Mouse (Mus musculus) liver, postnatal 0 days (tissue): ENCODE measurements around the gene Snx1. TPM values are rescaled to one million over a fixed set of nuclear protein-coding genes. Genes with fewer than 3 reads are reported as not detected.

Experiments used
- ATAC-seq: fragments of 200-750 bp; cut with Nextera tagmentation; 2 replicates; pipeline ENCODE4 v1.8.0; 2017; ENCODE audit warnings: mild to moderate bottlenecking, moderate library complexity
- DNase-seq: peaks from one replicate; pipeline ENCODE4 v3.0.0-alpha.2; 2016
- H3K27ac ChIP-seq: fragments of 300-500 bp; sonication (generic); 2 replicates; pipeline ENCODE4 v1.5.1; 2014; ENCODE audit warnings: antibody characterized with exemption, moderate library complexity, mild to moderate bottlenecking, low read depth
- H3K27me3 ChIP-seq: fragments of 300-500 bp; sonication (generic); 2 replicates; pipeline ENCODE4 v1.6.1; 2014; ENCODE audit warnings: low read length, control low read depth, mixed read lengths; ENCODE audit not compliant: insufficient read depth
- H3K36me3 ChIP-seq: fragments of 300-500 bp; sonication (generic); replicated peaks from 2 replicates; pipeline ENCODE4 v1.6.1; 2014; ENCODE audit warnings: mild to moderate bottlenecking, control low read depth, low read length, moderate library complexity, mixed read lengths; ENCODE audit not compliant: insufficient read depth
- H3K4me1 ChIP-seq: fragments of 300-500 bp; sonication (generic); 2 replicates; pipeline ENCODE4 v1.6.1; 2014; ENCODE audit warnings: antibody characterized with exemption, mild to moderate bottlenecking, control low read depth; ENCODE audit not compliant: insufficient read depth
- H3K4me2 ChIP-seq: fragments of 300-500 bp; sonication (generic); 2 replicates; pipeline ENCODE4 v1.6.1; 2014; ENCODE audit warnings: low read depth, mild to moderate bottlenecking, low read length, moderate library complexity, mixed read lengths
- H3K4me3 ChIP-seq: fragments of 300-500 bp; sonication (generic); 2 replicates; pipeline ENCODE4 v1.5.1; 2014; ENCODE audit warnings: low read depth, low read length
- H3K9ac ChIP-seq: fragments of 300-500 bp; sonication (generic); replicated peaks from 2 replicates; pipeline ENCODE4 v1.6.1; 2014; ENCODE audit warnings: mild to moderate bottlenecking, moderate library complexity
- H3K9me3 ChIP-seq: fragments of 300-500 bp; sonication (generic); 2 replicates; pipeline ENCODE4 v1.6.1; 2016; ENCODE audit warnings: mild to moderate bottlenecking, control low read depth, low read length, mixed read lengths
- CTCF ChIP-seq: sonication (generic); IDR thresholded peaks from 2 replicates; pipeline ENCODE4 v1.5.1; 2016; ENCODE audit warnings: antibody characterized with exemption, low read depth
- EP300 ChIP-seq: IDR thresholded peaks from 2 replicates; pipeline ENCODE4 v1.6.1; 2016; ENCODE audit warnings: antibody characterized with exemption, low read depth, mild to moderate bottlenecking
- WGBS: fragments of 180-500 bp; shearing (Covaris S2); extraction: QIAGEN DNeasy Blood & Tissue Kit; methylation state at CpG from one replicate; pipeline ENCODE4 v1.1.7; 2014; ENCODE audit not compliant: insufficient replicate concordance; 5-methylcytosine and 5-hydroxymethylcytosine counted together
- polyA plus RNA-seq: library from polyadenylated mRNA; unstranded; fragments of >200 nt; fragmentation: Nextera tagmentation; extraction: Ambion mirVana; gene quantifications from 2 replicates; pipeline ENCODE4 v1.2.1, GENCODE M21; 2015

Gene Snx1
- 30.4 and 34.5 TPM in 2 replicates for polyA plus RNA-seq

- Histone ChIP-seq H3K27me3 (no peaks in the 10 kb centered on the region), H3K27ac (peak within 1 kb of the TSS; percentile 69), H3K4me2 (peak within 1 kb of the TSS; percentile 74), H3K4me1 (peaks cover 24% of the 10 kb centered on the region), H3K9me3 (no peaks in the 10 kb centered on the region), H3K36me3 (no peaks in the 10 kb centered on the region), H3K4me3 (peak within 1 kb of the TSS; percentile 61), H3K9ac (peak within 1 kb of the TSS; percentile 57)
- WGBS: under 1% methylated on average over 34 of the region's 34 CpGs
- peak; percentile 69 for ATAC-seq
- peak; percentile 92 for DNase-seq
- TF ChIP-seq CTCF: no peak
- TF ChIP-seq EP300: peak; percentile 61
These were observed at the start of gene Snx1, which contains the start of gene Ciao2a for GRCm38 (mm10) chr9:66126456-66127192. Gene Snx1 (minus strand): TSS chr9:66126587. Gene Ciao2a (plus strand): TSS chr9:66126611.

GRCm38 (mm10) chr9:66174985-66175384 is 48.6 kb upstream of the Snx1 start:
- Histone ChIP-seq H3K36me3 (peaks cover 8% of the 10 kb centered on the region), H3K9me3 (no peaks in the 10 kb centered on the region), H3K4me3 (no peak overlapping the region), H3K27me3 (no peaks in the 10 kb centered on the region), H3K4me1 (peaks cover 53% of the 10 kb centered on the region), H3K27ac (no peak overlapping the region), H3K9ac (no peak overlapping the region), H3K4me2 (no peak overlapping the region)
- DNase-seq (no peak), ATAC-seq (no peak)
- WGBS: 69% methylated on average over 3 of the region's 3 CpGs
- TF ChIP-seq EP300 (no peak), CTCF (no peak)

DNA sequence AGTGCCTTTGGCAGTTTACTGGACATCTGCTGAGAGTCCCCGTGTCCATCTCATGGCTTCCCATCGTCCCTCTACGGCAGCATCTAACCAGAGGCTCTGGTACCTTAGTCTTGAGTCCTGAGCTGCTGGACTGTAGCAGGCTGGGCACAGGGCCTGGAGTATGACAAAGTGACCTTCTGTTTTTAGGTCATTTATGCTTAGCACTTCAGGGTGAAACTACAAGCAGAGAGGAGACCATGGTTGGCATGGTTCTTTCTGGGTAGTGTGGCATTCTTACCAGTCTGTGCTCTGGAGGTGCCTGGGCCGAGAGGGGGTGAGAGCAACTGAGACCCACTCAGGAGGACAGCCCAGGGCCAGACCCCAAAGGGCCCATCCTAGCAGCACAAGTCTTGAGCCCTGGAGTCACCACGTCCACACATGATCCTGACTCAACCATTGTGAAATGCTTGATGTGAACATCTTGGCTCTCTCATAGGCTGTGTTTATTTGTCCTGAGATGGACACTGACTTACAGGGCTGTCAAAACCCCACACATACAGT is 47.0 kb upstream of the Snx1 start:
- Histone ChIP-seq H3K27me3 (no peaks in the 10 kb centered on the region), H3K4me2 (no peak overlapping the region), H3K36me3 (peaks cover 10% of the 10 kb centered on the region), H3K27ac (no peak overlapping the region), H3K4me1 (peaks cover 37% of the 10 kb centered on the region), H3K9ac (no peak overlapping the region), H3K9me3 (no peaks in the 10 kb centered on the region), H3K4me3 (no peak overlapping the region)
- WGBS: 93% methylated on average over 5 of the region's 5 CpGs
- ATAC-seq (no peak), DNase-seq (no peak)
- TF ChIP-seq CTCF: no peak
- TF ChIP-seq EP300: no peak

- Histone ChIP-seq H3K9ac (no peak overlapping the region), H3K36me3 (peaks cover 15% of the 10 kb centered on the region), H3K9me3 (no peaks in the 10 kb centered on the region), H3K27me3 (no peaks in the 10 kb centered on the region), H3K4me2 (no peak overlapping the region), H3K4me3 (no peak overlapping the region), H3K27ac (no peak overlapping the region), H3K4me1 (peaks cover 21% of the 10 kb centered on the region)
- ATAC-seq (no peak), DNase-seq (no peak)
- WGBS: 72% methylated on average over 12 of the region's 12 CpGs
- no peak for TF ChIP-seq CTCF
- no peak for TF ChIP-seq EP300
These were observed 45.0 kb upstream of the Snx1 start for GRCm38 (mm10) chr9:66171275-66171921.

GRCm38 (mm10) chr9:66170506-66170905 is 44.1 kb upstream of the Snx1 start:
- Histone ChIP-seq H3K9ac (no peak overlapping the region), H3K27me3 (no peaks in the 10 kb centered on the region), H3K4me2 (no peak overlapping the region), H3K27ac (no peak overlapping the region), H3K4me1 (peaks cover 21% of the 10 kb centered on the region), H3K36me3 (peaks cover 19% of the 10 kb centered on the region), H3K9me3 (no peaks in the 10 kb centered on the region), H3K4me3 (no peak overlapping the region)
- no peak for ATAC-seq
- no peak for DNase-seq
- WGBS: 88% methylated on average over 5 of the region's 5 CpGs
- TF ChIP-seq CTCF (no peak), EP300 (no peak)

DNA sequence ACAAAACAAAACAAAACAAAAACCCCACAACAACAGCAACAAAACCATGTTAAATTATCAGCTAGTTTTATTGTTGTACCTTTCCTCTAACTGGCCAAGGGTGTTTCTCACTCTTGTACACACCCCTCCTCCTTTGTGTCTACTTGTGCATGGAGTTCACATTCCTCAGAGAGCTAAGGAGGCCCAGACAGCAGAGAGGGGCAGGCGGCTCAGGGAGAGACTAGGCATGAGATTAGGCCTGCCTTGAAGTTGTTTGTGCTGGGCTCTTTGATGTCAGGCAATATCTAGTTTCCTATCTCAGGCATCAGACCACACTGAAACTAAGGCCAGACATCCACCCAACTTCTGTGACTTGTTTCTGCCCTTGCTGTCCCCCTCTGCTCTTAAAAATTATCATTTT is 41.8 kb upstream of the Snx1 start:
- H3K27ac ChIP-seq: no peak overlapping the region
- ATAC-seq: no peak
- DNase-seq: no peak
- no peak overlapping the region; the same call in 1 of the 2 replicates for H3K9ac ChIP-seq
- peaks cover 13% of the 10 kb centered on the region for H3K4me1 ChIP-seq
- H3K36me3 ChIP-seq: peaks cover 11% of the 10 kb centered on the region
- 48% methylated on average over 1 of the region's 1 CpGs for WGBS
- no peaks in the 10 kb centered on the region for H3K27me3 ChIP-seq
- no peaks in the 10 kb centered on the region for H3K9me3 ChIP-seq
- H3K4me3 ChIP-seq: no peak overlapping the region
- no peak for TF ChIP-seq EP300
- no peak overlapping the region for H3K4me2 ChIP-seq
